Mouse (Mus musculus) ES-Bruce4 (cell line): ENCODE measurements around the gene Insl6. TPM values are rescaled to one million over a fixed set of nuclear protein-coding genes. Genes with fewer than 3 reads are reported as not detected.

Experiments
- H3K27ac ChIP-seq: 2 replicates; pipeline ENCODE4 v1.5.1; 2012; ENCODE audit warnings: low read length, inconsistent platforms; ENCODE audit not compliant: insufficient read depth
- H3K27me3 ChIP-seq: 2 replicates; pipeline ENCODE4 v1.6.1; 2012; ENCODE audit warnings: mild to moderate bottlenecking, low read length, inconsistent platforms; ENCODE audit not compliant: control insufficient read depth, poor library complexity, insufficient read depth, severe bottlenecking
- H3K36me3 ChIP-seq: 2 replicates; pipeline ENCODE4 v1.6.1; 2012; ENCODE audit warnings: inconsistent platforms, mild to moderate bottlenecking, low read length, moderate library complexity; ENCODE audit not compliant: control insufficient read depth, poor library complexity, insufficient read depth, severe bottlenecking
- H3K4me1 ChIP-seq: one replicate; pipeline ENCODE4 v1.8.1; 2011; ENCODE audit warnings: low read length; ENCODE audit not compliant: control insufficient read depth, insufficient read depth
- H3K4me3 ChIP-seq: 2 replicates; pipeline ENCODE4 v1.5.1; 2011; ENCODE audit warnings: low read depth, mild to moderate bottlenecking, low read length
- H3K9ac ChIP-seq: 2 replicates; pipeline ENCODE4 v1.6.1; 2012; ENCODE audit warnings: low read depth, mild to moderate bottlenecking, inconsistent platforms; ENCODE audit not compliant: poor library complexity, severe bottlenecking
- H3K9me3 ChIP-seq: replicated peaks from 2 replicates; pipeline ENCODE4 v1.6.1; 2012; ENCODE audit warnings: mild to moderate bottlenecking, low read length, inconsistent platforms; ENCODE audit not compliant: control insufficient read depth, poor library complexity, insufficient read depth, severe bottlenecking
- CTCF ChIP-seq: IDR thresholded peaks from one replicate; pipeline ENCODE4 v1.8.1; 2011; ENCODE audit warnings: low read depth, low read length
- EP300 ChIP-seq: IDR thresholded peaks from 2 replicates; pipeline ENCODE4 v1.6.1; 2011; ENCODE audit warnings: low read depth, low read length; ENCODE audit not compliant: insufficient read depth
- POLR2A ChIP-seq: IDR thresholded peaks from one replicate; pipeline ENCODE4 v1.8.1; 2011; ENCODE audit warnings: low read length; ENCODE audit not compliant: insufficient read depth
- polyA plus RNA-seq: library from polyadenylated mRNA; stranded (reverse); fragments of >200 nt; gene quantifications from 2 replicates; pipeline ENCODE4 v1.2.4, GENCODE M21; 2011; ENCODE audit warnings: low read depth; ENCODE audit not compliant: missing spikeins, insufficient read depth, insufficient read length

Gene Insl6
- polyA plus RNA-seq, 1 experiment = 12.2 TPM

DNA sequence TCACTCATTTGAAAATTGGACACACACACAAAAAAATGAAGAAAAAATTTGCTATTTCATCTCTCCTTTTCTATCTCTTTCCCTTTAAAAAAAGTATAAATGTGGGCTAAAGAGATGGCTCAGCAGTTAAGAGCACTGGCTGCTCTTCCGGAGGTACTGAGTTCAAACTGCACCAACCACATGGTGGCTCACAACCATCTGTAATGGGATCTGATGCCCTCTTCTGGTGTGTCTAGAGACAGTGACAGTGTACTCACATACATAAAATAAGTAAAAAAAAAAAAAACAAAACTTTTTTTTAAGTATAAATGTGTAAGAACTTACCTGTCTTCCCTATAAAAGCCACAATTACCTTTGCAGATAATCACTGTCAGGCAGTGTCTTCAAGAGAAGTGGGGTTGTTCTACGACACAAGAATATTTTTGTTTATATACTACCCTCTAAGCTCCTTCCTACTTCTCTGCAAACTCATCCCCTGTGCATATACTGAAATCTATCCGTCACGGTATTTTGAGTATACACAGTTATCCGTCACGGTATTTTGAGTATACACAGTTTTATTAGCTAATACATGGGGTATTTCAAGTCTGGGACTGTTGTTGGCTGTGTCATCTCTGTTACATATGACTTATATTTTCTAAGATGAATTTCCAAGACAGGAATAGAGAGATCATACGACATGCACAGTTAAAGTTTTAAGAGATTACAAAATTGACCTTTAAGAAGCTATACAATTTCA lies 45.6 kb upstream of the Insl6 start:
- Histone ChIP-seq H3K27ac (no peak overlapping the region), H3K9me3 (no peaks in the 10 kb centered on the region), H3K4me3 (no peak overlapping the region), H3K4me1 (no peaks in the 10 kb centered on the region), H3K36me3 (no peaks in the 10 kb centered on the region), H3K27me3 (no peaks in the 10 kb centered on the region; the same call in 1 of the 2 replicates), H3K9ac (no peak overlapping the region)
- TF ChIP-seq EP300 (no peak), POLR2A (no peak), CTCF (no peak)

DNA sequence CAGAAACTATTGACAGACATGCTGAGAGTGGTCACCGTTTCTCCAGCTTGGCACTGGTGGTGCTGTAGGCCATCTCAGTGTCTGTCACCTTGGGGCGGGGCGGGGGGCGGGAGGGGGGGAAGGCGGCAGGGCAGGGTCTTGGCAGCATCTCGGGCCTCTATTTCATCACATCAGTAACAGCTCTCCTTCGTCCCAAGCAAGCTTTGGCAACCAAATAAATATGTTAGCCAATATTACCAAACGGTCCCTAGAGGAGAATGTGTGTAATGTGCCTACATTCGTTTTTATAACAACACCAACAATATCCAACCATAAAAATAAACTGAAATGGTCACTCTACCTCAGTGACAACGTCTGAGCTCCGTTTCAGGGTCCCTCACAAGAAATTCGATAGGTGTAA lies 45.0 kb upstream of the Insl6 start:
- H3K27ac ChIP-seq = no peak overlapping the region

DNA sequence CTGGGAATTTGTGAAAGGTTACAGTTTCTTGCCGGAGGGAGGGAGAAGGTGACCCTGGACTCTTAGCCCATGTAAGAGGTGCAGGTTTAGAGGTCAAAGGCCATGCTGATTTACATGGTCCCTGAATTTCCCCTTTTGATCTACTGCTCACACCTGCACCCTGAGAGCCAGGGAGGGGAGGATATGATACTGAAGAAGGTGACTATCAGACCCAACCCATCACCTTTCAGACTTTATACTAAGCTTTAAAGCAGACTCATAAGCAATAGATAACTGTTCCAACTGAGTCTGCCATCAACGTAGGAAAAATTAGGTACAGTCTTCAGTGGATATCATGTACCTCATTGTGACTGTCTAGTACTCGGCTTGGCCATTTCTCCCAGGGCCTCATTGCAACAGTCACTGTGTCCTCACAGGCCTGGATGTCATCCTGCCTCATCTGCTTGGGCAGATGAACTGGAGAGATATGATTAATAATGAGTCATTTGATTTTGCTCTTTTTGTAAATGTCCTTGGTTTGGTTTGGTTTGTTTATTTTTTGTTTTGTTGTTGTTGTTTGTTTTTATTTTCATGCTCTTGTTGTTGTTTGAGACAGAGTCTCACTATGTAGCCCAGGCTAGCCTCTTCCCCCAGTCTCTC lies 43.6 kb upstream of the Insl6 start:
- TF ChIP-seq CTCF (no peak), EP300 (no peak), POLR2A (no peak)
- Histone ChIP-seq H3K9me3 (no peaks in the 10 kb centered on the region), H3K9ac (no peak overlapping the region), H3K27me3 (no peaks in the 10 kb centered on the region; the same call in 1 of the 2 replicates), H3K36me3 (no peaks in the 10 kb centered on the region), H3K27ac (no peak overlapping the region), H3K4me1 (no peaks in the 10 kb centered on the region), H3K4me3 (no peak overlapping the region)

More for the DNA sequence above, 45.0 kb upstream of the Insl6 start:
- no peak overlapping the region for H3K4me3 ChIP-seq
- H3K4me1 ChIP-seq = no peaks in the 10 kb centered on the region
- no peaks in the 10 kb centered on the region; the same call in 1 of the 2 replicates for H3K27me3 ChIP-seq
- no peak overlapping the region for H3K9ac ChIP-seq
- TF ChIP-seq CTCF (no peak), EP300 (no peak), POLR2A (no peak)
- no peaks in the 10 kb centered on the region for H3K36me3 ChIP-seq
- no peaks in the 10 kb centered on the region for H3K9me3 ChIP-seq

DNA sequence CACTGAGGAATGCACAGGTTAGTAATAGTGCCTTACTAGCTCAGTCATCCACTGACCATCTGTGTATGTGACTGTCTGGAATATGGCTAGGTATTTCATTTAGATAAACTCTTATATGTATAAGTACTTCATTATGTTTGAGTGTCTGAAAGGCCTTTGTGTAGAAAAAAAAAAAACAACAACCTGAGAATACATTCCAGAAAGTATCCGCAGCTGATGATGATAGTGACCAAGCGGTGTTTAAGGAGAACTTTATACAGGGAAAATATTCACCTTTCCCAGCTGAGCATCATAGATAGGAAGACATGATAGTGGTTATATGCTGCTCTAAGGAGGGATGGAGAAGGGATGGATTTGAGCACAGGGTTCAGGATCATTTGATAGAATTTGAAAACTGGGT lies 42.9 kb upstream of the Insl6 start:
- Histone ChIP-seq H3K27ac (no peak overlapping the region), H3K36me3 (no peaks in the 10 kb centered on the region), H3K4me1 (no peaks in the 10 kb centered on the region), H3K27me3 (no peaks in the 10 kb centered on the region; the same call in 1 of the 2 replicates), H3K9ac (no peak overlapping the region), H3K9me3 (no peaks in the 10 kb centered on the region), H3K4me3 (no peak overlapping the region)
- TF ChIP-seq POLR2A (no peak), EP300 (no peak), CTCF (no peak)

DNA sequence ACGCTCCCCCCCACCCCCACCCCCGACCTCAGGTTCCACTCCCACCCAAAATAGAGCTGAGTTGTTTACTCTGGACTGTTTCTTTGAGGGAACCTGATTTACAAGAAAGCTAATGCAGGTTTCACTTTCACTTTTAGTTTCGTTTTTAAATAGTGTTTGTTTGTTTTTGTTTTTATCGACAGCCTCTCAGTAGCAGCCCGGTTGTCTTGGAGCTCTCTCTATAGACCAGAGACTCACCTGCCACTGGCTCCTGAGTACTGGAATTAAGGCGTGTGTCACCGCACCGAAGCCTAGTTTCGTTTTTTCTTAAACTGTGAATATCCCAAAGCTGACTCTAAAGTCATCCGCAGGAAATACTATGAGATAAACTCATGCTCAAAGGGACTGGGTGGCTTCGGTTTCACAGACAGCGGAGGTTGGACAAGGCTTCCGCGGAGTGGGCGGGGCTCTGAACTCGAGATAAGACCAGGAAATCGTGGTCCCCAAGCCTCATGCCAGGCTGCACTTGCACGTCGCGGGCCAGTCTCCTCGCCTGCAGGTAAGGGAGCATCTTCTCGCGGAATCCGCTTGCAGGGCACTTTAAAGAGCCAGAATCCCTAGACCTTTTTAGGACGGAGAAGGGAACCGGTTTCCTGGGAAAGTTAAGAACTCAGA lies 41.9 kb upstream of the Insl6 start, which contains the start of the genes Plgrkt and Cd274:
Gene Plgrkt, minus strand, starts transcription at position 422 of the 654 bp plus-strand sequence.
Gene Cd274, plus strand, starts transcription at position 487 of the 654 bp plus-strand sequence.
- no peak within 1 kb of the TSS for H3K27ac ChIP-seq
- peak within 1 kb of the TSS; percentile 4 for H3K4me3 ChIP-seq
- no peaks in the 10 kb centered on the region for H3K36me3 ChIP-seq
- H3K27me3 ChIP-seq = no peaks in the 10 kb centered on the region; the same call in 1 of the 2 replicates
- no peaks in the 10 kb centered on the region for H3K4me1 ChIP-seq
- TF ChIP-seq EP300 = no peak
- TF ChIP-seq CTCF = no peak
- TF ChIP-seq POLR2A = no peak
- no peaks in the 10 kb centered on the region for H3K9me3 ChIP-seq
- H3K9ac ChIP-seq = no peak within 1 kb of the TSS
